Mouse (Mus musculus) stomach, embryonic 16.5 days (tissue): ENCODE data around the gene Atrx. TPM values are rescaled to one million over a fixed set of nuclear protein-coding genes. Genes with fewer than 3 reads are reported as not detected.
"Not testable (repeated sequence)": the region's sequence is repeated elsewhere in the genome, so short reads cannot be mapped to it uniquely, and the experiment has no call there.

Source experiments
- ATAC-seq: fragments of 200-750 bp; cut with Nextera tagmentation; 2 replicates; pipeline ENCODE4 v1.8.0; 2017; ENCODE audit warnings: moderate number of reproducible peaks, moderate TSS enrichment; ENCODE audit not compliant: insufficient read depth, low FRiP score
- H3K27ac ChIP-seq: fragments of 300-500 bp; sonication (generic); 2 replicates; pipeline ENCODE4 v1.5.1; 2014; ENCODE audit warnings: low read length
- H3K27me3 ChIP-seq: fragments of 300-500 bp; sonication (generic); 2 replicates; pipeline ENCODE4 v1.6.1; 2014; ENCODE audit warnings: low read length, control low read depth, mixed read lengths; ENCODE audit not compliant: control insufficient read depth, insufficient read depth
- H3K36me3 ChIP-seq: fragments of 300-500 bp; sonication (generic); 2 replicates; pipeline ENCODE4 v1.6.1; 2014; ENCODE audit warnings: low read length; ENCODE audit not compliant: control insufficient read depth, insufficient read depth
- H3K4me1 ChIP-seq: fragments of 300-500 bp; sonication (generic); 2 replicates; pipeline ENCODE4 v1.6.1; 2014; ENCODE audit warnings: low read length, control low read depth, mixed read lengths; ENCODE audit not compliant: control insufficient read depth, insufficient read depth
- H3K4me2 ChIP-seq: fragments of 300-500 bp; sonication (generic); 2 replicates; pipeline ENCODE4 v1.6.1; 2014; ENCODE audit warnings: low read depth, low read length, mixed read lengths
- H3K4me3 ChIP-seq: fragments of 300-500 bp; sonication (generic); replicated peaks from 2 replicates; pipeline ENCODE4 v1.5.1; 2014; ENCODE audit warnings: mild to moderate bottlenecking, low read length
- H3K9ac ChIP-seq: fragments of 300-500 bp; sonication (generic); 2 replicates; pipeline ENCODE4 v1.6.1; 2014; ENCODE audit warnings: low read length
- H3K9me3 ChIP-seq: fragments of 300-500 bp; sonication (generic); replicated peaks from 2 replicates; pipeline ENCODE4 v1.6.1; 2016; ENCODE audit warnings: low read length, control low read depth; ENCODE audit not compliant: control insufficient read depth
- WGBS: fragments of 180-500 bp; shearing (Covaris S2); extraction: QIAGEN DNeasy Blood & Tissue Kit; methylation state at CpG from one replicate; pipeline ENCODE4 v1.1.7; 2014; 5-methylcytosine and 5-hydroxymethylcytosine counted together
- polyA plus RNA-seq: library from polyadenylated mRNA; unstranded; fragments of >200 nt; fragmentation: Nextera tagmentation; extraction: Ambion mirVana; gene quantifications from 2 replicates; pipeline ENCODE4 v1.2.1, GENCODE M21; 2015

Atrx gene
- polyA plus RNA-seq, result 137 and 154 TPM in 2 replicates

- Histone ChIP-seq H3K4me1 (peaks cover 4% of the 10 kb centered on the region; the same call in 1 of the 2 replicates), H3K27ac (peak within 1 kb of the TSS; percentile 91), H3K9me3 (no peaks in the 10 kb centered on the region), H3K36me3 (no peaks in the 10 kb centered on the region), H3K4me2 (peak within 1 kb of the TSS; percentile 55), H3K27me3 (no peaks in the 10 kb centered on the region), H3K4me3 (peak within 1 kb of the TSS; percentile 73), H3K9ac (peak within 1 kb of the TSS; percentile 88)
- ATAC-seq, result peak; percentile 91
- WGBS, result 24% methylated on average over 42 of the region's 42 CpGs
Measured at GRCm38 (mm10) chrX:105928861-105929477, at the start of gene Atrx. Gene Atrx (minus strand): TSS chrX:105929403.

- not testable (repeated sequence) for H3K4me2 ChIP-seq, H3K9me3 ChIP-seq, H3K27me3 ChIP-seq, H3K27ac ChIP-seq, ATAC-seq, H3K36me3 ChIP-seq, H3K4me1 ChIP-seq, H3K9ac ChIP-seq, H3K4me3 ChIP-seq
- 77% methylated on average over 14 of the region's 14 CpGs for WGBS
Measured at GRCm38 (mm10) chrX:105957091-105957490, 27.9 kb upstream of the Atrx start.

- 70% methylated on average over 2 of the region's 2 CpGs for WGBS
- ATAC-seq, result no peak
- no peak overlapping the region for H3K4me3 ChIP-seq
Measured at GRCm38 (mm10) chrX:105953999-105954398, 24.8 kb upstream of the Atrx start.

GRCm38 (mm10) chrX:105946357-105946756 lies 17.2 kb upstream of the Atrx start:
- Histone ChIP-seq H3K27ac (no peak overlapping the region), H3K9ac (no peak overlapping the region), H3K4me3 (no peak overlapping the region), H3K36me3 (no peaks in the 10 kb centered on the region), H3K4me2 (no peak overlapping the region), H3K27me3 (no peaks in the 10 kb centered on the region), H3K9me3 (no peaks in the 10 kb centered on the region), H3K4me1 (no peaks in the 10 kb centered on the region)
- whole genome bisulfite sequencing, result 45% methylated on average over 1 of the region's 1 CpGs
- ATAC-seq, result no peak

More at GRCm38 (mm10) chrX:105953999-105954398, 24.8 kb upstream of the Atrx start:
- Histone ChIP-seq H3K4me2 (no peak overlapping the region), H3K27ac (no peak overlapping the region), H3K4me1 (no peaks in the 10 kb centered on the region), H3K27me3 (no peaks in the 10 kb centered on the region), H3K9me3 (no peaks in the 10 kb centered on the region), H3K9ac (no peak overlapping the region), H3K36me3 (no peaks in the 10 kb centered on the region)

GRCm38 (mm10) chrX:105939245-105939644 lies 10.0 kb upstream of the Atrx start:
- H3K4me3 ChIP-seq, result no peak overlapping the region
- no peaks in the 10 kb centered on the region for H3K4me1 ChIP-seq
- no peaks in the 10 kb centered on the region for H3K36me3 ChIP-seq
- no peaks in the 10 kb centered on the region for H3K9me3 ChIP-seq
- no peak overlapping the region for H3K9ac ChIP-seq
- no peak for ATAC-seq
- H3K27ac ChIP-seq, result no peak overlapping the region
- no peak overlapping the region for H3K4me2 ChIP-seq
- no peaks in the 10 kb centered on the region for H3K27me3 ChIP-seq
- WGBS, result 87% methylated on average over 7 of the region's 7 CpGs

GRCm38 (mm10) chrX:105937736-105938135 lies 8.5 kb upstream of the Atrx start:
- ATAC-seq, result no peak

GRCm38 (mm10) chrX:105934341-105934740 lies 5.1 kb upstream of the Atrx start:
- Histone ChIP-seq H3K9me3 (no peaks in the 10 kb centered on the region), H3K36me3 (no peaks in the 10 kb centered on the region), H3K9ac (no peak overlapping the region), H3K4me1 (no peaks in the 10 kb centered on the region), H3K4me3 (no peak overlapping the region), H3K27ac (no peak overlapping the region), H3K27me3 (no peaks in the 10 kb centered on the region), H3K4me2 (no peak overlapping the region)
- WGBS, result 43% methylated on average over 5 of the region's 5 CpGs
- ATAC-seq, result peak; percentile 21; the same call in 1 of the 2 replicates

More at GRCm38 (mm10) chrX:105937736-105938135, 8.5 kb upstream of the Atrx start:
- Histone ChIP-seq H3K4me2 (no peak overlapping the region), H3K27me3 (no peaks in the 10 kb centered on the region), H3K4me1 (no peaks in the 10 kb centered on the region), H3K27ac (no peak overlapping the region), H3K9ac (no peak overlapping the region), H3K4me3 (no peak overlapping the region), H3K36me3 (no peaks in the 10 kb centered on the region), H3K9me3 (no peaks in the 10 kb centered on the region)
- WGBS, result 61% methylated on average over 2 of the region's 2 CpGs

- Histone ChIP-seq H3K4me2 (peak overlapping the region; percentile 43), H3K4me3 (peak overlapping the region; percentile 73)
Measured at GRCm38 (mm10) chrX:105929478-105930038, 355 bp upstream of the Atrx start.

More at GRCm38 (mm10) chrX:105929478-105930038, 355 bp upstream of the Atrx start:
- ATAC-seq, result 0 out of 2 replicates have a peak, but pooled peaks have one; percentile 24
- Histone ChIP-seq H3K36me3 (no peaks in the 10 kb centered on the region), H3K4me1 (peaks cover 4% of the 10 kb centered on the region; the same call in 1 of the 2 replicates), H3K9ac (no peak overlapping the region), H3K9me3 (no peaks in the 10 kb centered on the region), H3K27ac (no peak overlapping the region), H3K27me3 (no peaks in the 10 kb centered on the region)
- WGBS, result 36% methylated on average over 8 of the region's 8 CpGs
